Mouse (Mus musculus): ENCODE results near the gene Snx15. TPM values are rescaled to one million over a fixed set of nuclear protein-coding genes. Genes with fewer than 3 reads are reported as not detected.

The Snx15 gene
- polyA plus RNA-seq, 1 experiment from 2014 or later: 59.6 TPM

DNA sequence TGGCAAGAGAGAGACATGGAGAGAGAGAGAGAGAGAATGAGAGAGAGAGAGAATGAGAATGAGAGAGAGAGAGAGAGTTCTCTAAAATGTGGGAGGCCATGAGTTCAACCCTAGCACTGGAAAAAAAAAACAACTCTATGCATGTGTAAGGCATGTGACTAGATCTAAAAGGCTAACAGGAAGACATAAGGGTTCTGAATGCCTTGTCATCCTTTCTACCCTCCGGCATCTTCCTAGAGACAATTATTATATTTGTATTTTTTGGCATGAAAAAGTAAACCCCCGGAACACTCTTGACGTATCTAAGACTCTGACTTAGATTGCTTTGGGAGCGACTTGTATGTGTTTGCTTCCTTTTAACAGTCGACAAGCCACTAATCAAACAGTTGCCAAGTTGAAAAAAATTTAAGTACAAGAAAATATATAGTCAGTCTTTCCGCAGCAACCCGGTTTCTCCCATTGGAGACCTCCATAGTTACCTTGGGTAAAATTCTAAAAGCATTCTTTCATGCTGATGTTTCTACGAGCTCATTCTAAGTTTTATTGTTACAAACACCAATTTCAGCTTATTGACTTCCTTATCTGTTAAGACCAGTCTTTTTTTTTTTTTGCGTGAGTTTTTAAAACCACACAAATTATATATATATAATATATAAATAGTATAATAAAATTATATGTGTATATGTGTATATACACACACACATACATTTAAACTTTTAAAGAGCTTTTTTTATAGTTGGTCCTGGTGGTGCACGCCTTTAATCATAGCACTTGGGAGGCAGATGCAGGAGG lies 1.1 kb downstream of the Snx15 start:
- 76% methylated on average over 10 of the region's 10 CpGs for WGBS
- Histone ChIP-seq H3K27ac (peak overlapping the region; percentile 90), H3K9ac (peak overlapping the region; percentile 74; the same call in 1 of the 2 replicates), H3K4me3 (replicated peaks; ENCODE audit: low read length) (peak overlapping the region; percentile 55), H3K36me3 (replicated peaks; ENCODE audit: control insufficient read depth, insufficient read depth) (peaks cover 4% of the 10 kb centered on the region; the same call in 1 of the 2 replicates), H3K4me2 (replicated peaks) (peak overlapping the region; percentile 57), H3K9me3 (ENCODE audit: control insufficient read depth, low read length) (no peaks in the 10 kb centered on the region), H3K27me3 (ENCODE audit: control insufficient read depth, insufficient read depth, low read length) (no peaks in the 10 kb centered on the region), H3K4me1 (replicated peaks; ENCODE audit: control insufficient read depth, insufficient read depth, low read length) (0 out of 2 replicates have a peak, but pooled peaks cover 4% of the 10 kb centered on the region)
- ATAC-seq (ENCODE audit: low FRiP score): no peak
- no peak for DNase-seq (ENCODE audit: low spot score)

GRCm38 (mm10) chr19:6126289-6126688 lies 1.8 kb downstream of the Snx15 start:
- no peak overlapping the region for H3K4me3 ChIP-seq (replicated peaks; ENCODE audit: low read length)
- 0 out of 2 replicates have a peak, but pooled peaks cover 4% of the 10 kb centered on the region for H3K4me1 ChIP-seq (replicated peaks; ENCODE audit: control insufficient read depth, insufficient read depth, low read length)
- WGBS: 27% methylated on average over 4 of the region's 4 CpGs
- H3K4me2 ChIP-seq (replicated peaks): no peak overlapping the region
- peaks cover 11% of the 10 kb centered on the region for H3K36me3 ChIP-seq (replicated peaks; ENCODE audit: control insufficient read depth, insufficient read depth)
- ATAC-seq (ENCODE audit: low FRiP score): no peak
- H3K27me3 ChIP-seq (ENCODE audit: control insufficient read depth, insufficient read depth, low read length): no peaks in the 10 kb centered on the region
- no peak overlapping the region for H3K9ac ChIP-seq
- DNase-seq (ENCODE audit: low spot score): peak; percentile 70
- no peak overlapping the region for H3K27ac ChIP-seq
- H3K9me3 ChIP-seq (ENCODE audit: control insufficient read depth, low read length): no peaks in the 10 kb centered on the region

DNA sequence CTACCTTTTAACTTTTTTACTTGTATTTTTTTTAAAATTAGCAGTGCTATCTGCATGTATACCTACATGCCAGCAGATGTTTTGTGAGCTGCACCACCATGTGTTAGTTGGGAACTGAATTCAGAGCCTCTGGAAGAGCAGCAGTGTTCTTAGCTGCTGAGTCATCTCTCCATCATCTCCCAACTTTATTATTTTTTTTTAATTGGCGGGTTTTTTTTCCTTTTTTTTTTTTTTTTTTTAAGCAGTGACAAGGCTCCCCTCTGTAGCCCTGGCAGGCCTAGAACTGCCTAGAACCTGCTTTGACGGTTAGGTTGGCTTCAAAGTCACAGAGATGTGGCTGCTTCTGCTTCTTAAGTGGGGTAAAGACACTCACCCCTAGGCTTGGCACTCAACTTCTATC lies 3.2 kb downstream of the Snx15 start:
- ATAC-seq (ENCODE audit: low FRiP score): no peak
- no peak overlapping the region for H3K4me2 ChIP-seq (replicated peaks)
- H3K27ac ChIP-seq: no peak overlapping the region
- WGBS: 88% methylated on average over 2 of the region's 2 CpGs
- no peaks in the 10 kb centered on the region for H3K27me3 ChIP-seq (ENCODE audit: control insufficient read depth, insufficient read depth, low read length)
- no peaks in the 10 kb centered on the region for H3K9me3 ChIP-seq (ENCODE audit: control insufficient read depth, low read length)
- H3K4me3 ChIP-seq (replicated peaks; ENCODE audit: low read length): no peak overlapping the region
- no peak for DNase-seq (ENCODE audit: low spot score)
- H3K36me3 ChIP-seq (replicated peaks; ENCODE audit: control insufficient read depth, insufficient read depth): peaks cover 14% of the 10 kb centered on the region
- 0 out of 2 replicates have a peak, but pooled peaks cover 4% of the 10 kb centered on the region for H3K4me1 ChIP-seq (replicated peaks; ENCODE audit: control insufficient read depth, insufficient read depth, low read length)
- H3K9ac ChIP-seq: no peak overlapping the region

DNA sequence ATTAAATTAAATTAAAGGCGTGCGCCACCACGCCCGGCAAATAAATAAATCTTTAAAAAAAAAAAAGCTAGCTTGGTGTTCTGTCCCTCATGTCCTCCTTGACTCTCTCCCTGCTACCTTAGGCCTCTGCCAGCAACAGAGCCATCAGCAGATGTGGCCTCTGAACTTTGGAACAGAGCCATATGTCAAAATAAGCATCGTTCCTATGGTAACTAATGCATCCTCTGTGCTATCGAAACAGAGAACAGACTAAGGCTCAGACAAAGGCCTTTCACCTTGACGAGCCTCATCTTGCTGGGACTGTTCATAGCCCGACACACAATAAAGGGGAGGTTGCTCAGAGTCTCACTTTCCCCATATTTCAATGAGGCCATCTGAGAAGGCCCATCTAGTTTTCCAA lies 4.8 kb downstream of the Snx15 start:
- Histone ChIP-seq H3K4me3 (replicated peaks; ENCODE audit: low read length) (no peak overlapping the region), H3K4me2 (replicated peaks) (no peak overlapping the region), H3K27ac (0 out of 2 replicates have a peak overlapping the region, but pooled peaks have one; percentile 16), H3K4me1 (replicated peaks; ENCODE audit: control insufficient read depth, insufficient read depth, low read length) (peaks cover 15% of the 10 kb centered on the region; the same call in 1 of the 2 replicates), H3K9me3 (ENCODE audit: control insufficient read depth, low read length) (no peaks in the 10 kb centered on the region), H3K27me3 (ENCODE audit: control insufficient read depth, insufficient read depth, low read length) (no peaks in the 10 kb centered on the region), H3K36me3 (replicated peaks; ENCODE audit: control insufficient read depth, insufficient read depth) (peaks cover 20% of the 10 kb centered on the region), H3K9ac (peak overlapping the region; percentile 8; the same call in 1 of the 2 replicates)
- ATAC-seq (ENCODE audit: low FRiP score) (no peak), DNase-seq (ENCODE audit: low spot score) (peak; percentile 48)
- 57% methylated on average over 8 of the region's 8 CpGs for WGBS

GRCm38 (mm10) chr19:6121761-6122160 lies 6.3 kb downstream of the Snx15 start:
- Histone ChIP-seq H3K36me3 (replicated peaks; ENCODE audit: control insufficient read depth, insufficient read depth) (peaks cover 20% of the 10 kb centered on the region), H3K27me3 (ENCODE audit: control insufficient read depth, insufficient read depth, low read length) (no peaks in the 10 kb centered on the region), H3K4me3 (replicated peaks; ENCODE audit: low read length) (no peak overlapping the region), H3K27ac (no peak overlapping the region), H3K4me1 (replicated peaks; ENCODE audit: control insufficient read depth, insufficient read depth, low read length) (peaks cover 19% of the 10 kb centered on the region; the same call in 1 of the 2 replicates), H3K9ac (0 out of 2 replicates have a peak overlapping the region, but pooled peaks have one; percentile 11), H3K9me3 (ENCODE audit: control insufficient read depth, low read length) (no peaks in the 10 kb centered on the region), H3K4me2 (replicated peaks) (no peak overlapping the region)
- DNase-seq (ENCODE audit: low spot score) (no peak), ATAC-seq (ENCODE audit: low FRiP score) (no peak)
- WGBS: 41% methylated on average over 19 of the region's 19 CpGs

- WGBS: 0% methylated on average over 8 of the region's 8 CpGs
- Histone ChIP-seq H3K27me3 (ENCODE audit: control insufficient read depth, insufficient read depth, low read length) (no peaks in the 10 kb centered on the region), H3K4me1 (replicated peaks; ENCODE audit: control insufficient read depth, insufficient read depth, low read length) (peaks cover 23% of the 10 kb centered on the region; the same call in 1 of the 2 replicates), H3K9me3 (ENCODE audit: control insufficient read depth, low read length) (no peaks in the 10 kb centered on the region), H3K4me3 (replicated peaks; ENCODE audit: low read length) (peak overlapping the region; percentile 90), H3K36me3 (replicated peaks; ENCODE audit: control insufficient read depth, insufficient read depth) (peaks cover 46% of the 10 kb centered on the region), H3K9ac (peak overlapping the region; percentile 87), H3K27ac (peak overlapping the region; percentile 92), H3K4me2 (replicated peaks) (peak overlapping the region; percentile 94)
- no peak for DNase-seq (ENCODE audit: low spot score)
- peak; percentile 59 for ATAC-seq (ENCODE audit: low FRiP score)
Measured at GRCm38 (mm10) chr19:6118677-6119185, 9.4 kb downstream of the Snx15 start.

DNA sequence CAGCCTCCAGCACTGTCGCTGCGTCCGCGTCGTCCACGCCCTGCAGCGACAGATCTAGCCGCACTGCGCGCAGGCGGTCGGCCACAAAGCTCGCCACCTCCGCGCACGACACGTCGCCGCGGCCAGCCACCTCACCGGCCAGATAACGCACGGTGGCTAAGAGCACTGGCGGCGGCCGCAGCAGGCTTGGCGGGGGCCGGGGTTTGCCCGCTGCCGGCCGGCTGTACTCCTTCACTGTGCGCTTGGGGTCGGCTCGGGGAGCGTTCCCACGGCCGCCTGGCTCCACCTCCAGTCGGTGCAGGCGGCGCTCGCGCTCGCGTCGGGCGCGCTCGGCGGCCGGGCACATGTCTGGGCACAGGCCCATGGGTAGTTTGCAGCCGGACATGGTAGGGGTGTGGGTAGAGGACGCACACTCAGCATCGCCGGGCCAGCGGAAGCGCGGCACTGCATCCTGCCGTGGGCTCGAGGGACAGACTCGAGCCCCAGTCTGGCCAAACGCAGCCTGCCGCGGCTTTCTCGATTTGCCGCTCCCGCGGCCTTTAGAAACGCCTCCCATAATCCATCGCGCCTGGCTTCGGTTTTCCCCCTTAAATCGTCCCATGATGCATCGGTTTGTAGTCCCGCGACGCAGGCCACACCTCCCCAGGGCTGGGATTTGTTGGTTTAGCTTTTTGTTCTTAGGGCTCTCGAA lies 10.0 kb downstream of the Snx15 start, which contains the start of gene Sac3d1:
TSS of gene Sac3d1 (minus strand) at position 665 of the 691 bp plus-strand sequence.
- WGBS: under 1% methylated on average over 73 of the region's 77 CpGs
- peak within 1 kb of the TSS; percentile 94 for H3K4me2 ChIP-seq (replicated peaks)
- no peaks in the 10 kb centered on the region for H3K9me3 ChIP-seq (ENCODE audit: control insufficient read depth, low read length)

DNA sequence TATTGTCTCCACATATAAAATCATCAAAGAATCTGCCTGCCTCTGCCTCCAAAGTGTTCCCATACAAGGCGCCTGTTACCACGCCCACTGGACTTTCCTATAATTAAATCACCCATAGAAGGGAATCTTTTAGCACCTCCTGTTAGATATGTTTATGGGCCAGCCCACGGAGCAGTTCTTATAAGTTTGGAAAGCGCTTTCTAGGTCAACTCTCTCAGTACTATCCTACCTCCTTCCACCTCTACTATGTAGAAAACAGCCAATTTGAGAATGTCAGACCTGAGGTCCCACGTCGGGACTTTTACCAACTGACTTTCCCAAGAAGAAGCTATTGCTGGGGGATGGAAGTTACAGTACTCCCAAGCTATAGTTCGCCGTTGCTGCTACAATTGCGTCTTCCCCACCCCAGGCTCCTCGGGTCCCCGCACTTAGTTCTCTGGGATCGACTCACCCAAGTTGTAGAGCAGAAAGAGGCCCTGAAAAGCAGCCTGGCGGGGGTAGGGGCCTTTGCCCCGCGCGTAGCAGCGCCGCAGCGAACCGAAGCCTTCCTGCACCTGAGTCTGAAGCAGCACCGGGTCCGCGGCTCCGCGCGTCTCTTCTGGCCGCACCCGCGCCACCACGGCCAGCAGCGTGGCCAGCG lies 10.6 kb downstream of the Snx15 start:
- Histone ChIP-seq H3K4me3 (replicated peaks; ENCODE audit: low read length) (peak overlapping the region; percentile 90), H3K36me3 (replicated peaks; ENCODE audit: control insufficient read depth, insufficient read depth) (peaks cover 51% of the 10 kb centered on the region), H3K27me3 (ENCODE audit: control insufficient read depth, insufficient read depth, low read length) (no peaks in the 10 kb centered on the region), H3K4me1 (replicated peaks; ENCODE audit: control insufficient read depth, insufficient read depth, low read length) (peaks cover 23% of the 10 kb centered on the region; the same call in 1 of the 2 replicates), H3K9me3 (ENCODE audit: control insufficient read depth, low read length) (no peaks in the 10 kb centered on the region), H3K27ac (peak overlapping the region; percentile 92), H3K9ac (peak overlapping the region; percentile 87), H3K4me2 (replicated peaks) (peak overlapping the region; percentile 94)
- ATAC-seq (ENCODE audit: low FRiP score): no peak
- DNase-seq (ENCODE audit: low spot score): no peak
- WGBS: 6% methylated on average over 30 of the region's 32 CpGs

More for the DNA sequence above, 10.0 kb downstream of the Snx15 start, which contains the start of gene Sac3d1:
- peak within 1 kb of the TSS; percentile 90 for H3K4me3 ChIP-seq (replicated peaks; ENCODE audit: low read length)
- peaks cover 48% of the 10 kb centered on the region for H3K36me3 ChIP-seq (replicated peaks; ENCODE audit: control insufficient read depth, insufficient read depth)
- ATAC-seq (ENCODE audit: low FRiP score) (peak; percentile 82), DNase-seq (ENCODE audit: low spot score) (peak; percentile 96)
- H3K9ac ChIP-seq: peak within 1 kb of the TSS; percentile 87
- peaks cover 23% of the 10 kb centered on the region; the same call in 1 of the 2 replicates for H3K4me1 ChIP-seq (replicated peaks; ENCODE audit: control insufficient read depth, insufficient read depth, low read length)
- peak within 1 kb of the TSS; percentile 92 for H3K27ac ChIP-seq
- H3K27me3 ChIP-seq (ENCODE audit: control insufficient read depth, insufficient read depth, low read length): no peaks in the 10 kb centered on the region

Measured in hindbrain, embryonic 14.5 days (tissue).